Mouse (Mus musculus) embryonic facial prominence, embryonic 15.5 days (tissue): ENCODE measurements at regions not wholly inside any gene's neighbourhood (a gene's known extent, or its start where the extent isn't known, plus 50 kb on each side); places are given as distances from the start of the nearest gene placed in this dataset.
A peak's percentile ranks its signal among the peaks of the same experiment; 100 is the strongest.

Source experiments
- ATAC-seq: fragments of 200-750 bp; cut with Nextera tagmentation; 2 replicates; pipeline ENCODE4 v1.8.0; 2017; ENCODE audit warnings: low read depth, moderate TSS enrichment; ENCODE audit not compliant: insufficient number of reproducible peaks, low FRiP score, low TSS enrichment
- H3K27ac ChIP-seq: fragments of 300-500 bp; sonication (generic); replicated peaks from 2 replicates; pipeline ENCODE4 v1.5.1; 2015; ENCODE audit warnings: mild to moderate bottlenecking, inconsistent platforms
- H3K27me3 ChIP-seq: fragments of 300-500 bp; sonication (generic); 2 replicates; pipeline ENCODE4 v1.6.1; 2015; ENCODE audit warnings: inconsistent platforms
- H3K36me3 ChIP-seq: fragments of 300-500 bp; sonication (generic); 2 replicates; pipeline ENCODE4 v1.6.1; 2015; ENCODE audit warnings: mild to moderate bottlenecking, inconsistent platforms
- H3K4me1 ChIP-seq: fragments of 300-500 bp; sonication (generic); 2 replicates; pipeline ENCODE4 v1.6.1; 2015; ENCODE audit warnings: inconsistent platforms
- H3K4me2 ChIP-seq: fragments of 300-500 bp; sonication (generic); replicated peaks from 2 replicates; pipeline ENCODE4 v1.6.1; 2015; ENCODE audit warnings: mild to moderate bottlenecking, inconsistent platforms
- H3K4me3 ChIP-seq: fragments of 300-500 bp; sonication (generic); replicated peaks from 2 replicates; pipeline ENCODE4 v1.5.1; 2015; ENCODE audit warnings: mild to moderate bottlenecking, inconsistent platforms
- H3K9ac ChIP-seq: fragments of 300-500 bp; sonication (generic); 2 replicates; pipeline ENCODE4 v1.6.1; 2015; ENCODE audit warnings: inconsistent platforms
- H3K9me3 ChIP-seq: fragments of 300-500 bp; sonication (generic); replicated peaks from 2 replicates; pipeline ENCODE4 v1.6.1; 2016; ENCODE audit warnings: inconsistent platforms
- WGBS: fragments of 180-500 bp; shearing (Covaris S2); methylation state at CpG from one replicate; pipeline ENCODE4 v1.1.7; 2015; 5-methylcytosine and 5-hydroxymethylcytosine counted together

DNA sequence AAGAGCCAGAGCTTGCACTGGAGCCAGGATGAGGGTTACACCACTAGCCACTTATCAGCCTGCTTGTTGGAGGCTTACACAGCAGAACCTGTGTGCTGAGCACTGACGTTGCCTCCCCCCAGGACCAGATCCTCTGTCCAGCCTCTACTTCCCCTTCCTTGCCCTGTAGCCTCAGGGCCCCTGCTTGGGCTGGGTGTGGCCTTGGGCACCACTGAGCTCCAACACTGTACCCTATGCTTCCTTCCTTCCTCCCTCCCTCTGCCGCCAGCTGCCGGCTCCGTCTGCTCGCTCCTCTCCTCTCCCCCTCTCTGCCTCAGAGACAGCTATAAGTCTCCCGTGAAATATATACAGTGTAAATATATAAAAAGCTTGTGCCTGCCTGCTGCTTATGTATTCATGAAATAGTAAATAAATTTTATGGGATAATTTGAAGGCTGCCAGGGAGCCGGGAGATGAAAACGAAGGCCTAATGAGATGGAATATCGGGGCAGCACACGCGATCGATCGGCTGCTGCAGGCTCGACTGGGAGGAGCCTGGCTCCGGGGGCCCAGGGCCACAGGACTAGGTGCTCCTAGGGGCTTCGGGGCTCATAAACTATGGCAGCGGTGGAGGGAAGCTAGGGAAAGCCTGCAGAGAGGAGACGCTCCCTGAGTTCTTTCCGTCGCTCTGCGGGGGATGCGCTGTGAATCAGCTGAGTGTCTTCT lies 135.6 kb downstream of the Rbm19 start:
- Histone ChIP-seq H3K36me3 (no peaks in the 10 kb centered on the region), H3K4me2 (peak overlapping the region; percentile 39), H3K4me3 (peak overlapping the region; percentile 6; the same call in 1 of the 2 replicates), H3K9ac (no peak overlapping the region), H3K4me1 (no peaks in the 10 kb centered on the region), H3K27ac (no peak overlapping the region), H3K9me3 (no peaks in the 10 kb centered on the region), H3K27me3 (peaks cover 48% of the 10 kb centered on the region)
- no peak for ATAC-seq
- WGBS: 6% methylated on average over 22 of the region's 22 CpGs

DNA sequence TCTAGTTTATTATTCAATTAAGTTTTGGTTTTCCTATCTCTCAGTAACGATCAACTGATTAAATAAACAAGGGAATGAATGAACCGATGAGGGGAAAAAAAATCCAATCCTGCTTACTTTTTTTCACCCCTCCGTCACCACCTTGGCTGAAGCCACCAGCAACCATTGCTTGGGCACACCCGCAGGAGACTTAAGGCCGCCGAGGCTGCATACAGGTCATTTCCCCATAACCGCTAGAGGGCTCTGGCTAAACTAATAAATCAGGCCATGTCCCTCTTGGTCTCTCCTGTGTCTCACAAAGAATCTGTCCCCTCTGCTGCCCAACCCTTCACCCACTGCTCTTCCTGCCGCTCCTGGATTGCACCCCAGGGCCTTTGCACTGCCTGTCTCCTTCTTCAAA lies 136.3 kb downstream of the Rbm19 start:
- 8% methylated on average over 8 of the region's 8 CpGs for WGBS
- no peak for ATAC-seq
- Histone ChIP-seq H3K4me3 (no peak overlapping the region), H3K9ac (no peak overlapping the region), H3K27me3 (peaks cover 45% of the 10 kb centered on the region), H3K27ac (no peak overlapping the region), H3K36me3 (no peaks in the 10 kb centered on the region), H3K4me2 (no peak overlapping the region), H3K4me1 (no peaks in the 10 kb centered on the region), H3K9me3 (no peaks in the 10 kb centered on the region)

DNA sequence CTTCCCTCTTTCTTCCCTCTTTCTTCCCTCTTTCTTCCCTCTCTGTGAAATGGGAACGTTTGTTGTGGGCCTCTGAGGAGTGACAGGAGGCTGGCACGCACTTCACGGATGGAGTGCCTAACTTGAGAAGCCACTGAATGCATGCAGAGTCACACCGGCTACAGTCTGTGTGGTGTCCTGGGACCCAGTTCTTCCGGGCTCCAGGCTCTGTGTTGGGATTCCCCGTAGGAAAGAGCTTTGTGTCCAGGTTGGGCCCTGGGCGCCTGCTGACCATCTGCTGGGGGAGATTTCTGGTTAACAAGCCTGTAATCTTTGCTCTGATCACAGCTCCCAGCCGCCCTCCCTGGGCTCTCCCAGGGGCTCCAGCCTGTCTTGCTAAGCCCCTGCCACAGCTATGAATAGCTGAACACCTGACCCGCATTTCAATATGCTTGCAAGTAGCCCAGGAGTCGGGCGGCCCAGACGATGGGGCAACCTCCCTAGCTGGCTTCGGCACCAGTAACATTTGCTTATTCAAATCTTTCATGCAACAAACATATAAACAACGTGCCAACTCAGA lies 146.5 kb downstream of the Rbm19 start:
- WGBS: 36% methylated on average over 14 of the region's 14 CpGs
- no peak overlapping the region for H3K27ac ChIP-seq
- no peaks in the 10 kb centered on the region for H3K4me1 ChIP-seq

DNA sequence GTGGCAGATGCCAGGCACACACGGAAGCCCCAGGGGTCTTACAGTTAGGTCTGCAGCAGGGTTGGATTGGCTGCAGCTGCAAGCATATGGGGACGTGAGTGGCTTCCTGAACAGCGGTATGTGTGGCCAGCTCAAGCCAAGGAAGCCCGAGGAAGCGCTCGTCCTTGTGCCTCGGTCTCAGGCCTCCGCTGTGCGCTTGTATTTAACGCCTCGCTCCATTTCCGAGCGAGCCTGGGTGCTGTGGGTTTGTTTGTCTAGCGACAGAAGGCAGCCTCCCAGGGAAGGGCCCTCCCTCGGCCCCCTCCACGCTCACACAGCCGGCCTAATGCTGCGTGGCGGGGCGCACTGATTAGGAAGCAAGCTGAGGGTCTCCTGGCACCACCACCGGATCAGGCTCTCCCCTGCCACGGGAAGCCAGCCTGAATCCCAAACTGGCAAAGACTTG lies 153.2 kb downstream of the Rbm19 start:
- peak overlapping the region; percentile 30; the same call in 1 of the 2 replicates for H3K4me2 ChIP-seq
- no peaks in the 10 kb centered on the region for H3K36me3 ChIP-seq
- no peak overlapping the region for H3K9ac ChIP-seq
- no peak overlapping the region for H3K27ac ChIP-seq
- H3K4me3 ChIP-seq: no peak overlapping the region
- 16% methylated on average over 22 of the region's 22 CpGs for WGBS
- no peak for ATAC-seq
- no peaks in the 10 kb centered on the region for H3K9me3 ChIP-seq
- H3K27me3 ChIP-seq: peaks cover 23% of the 10 kb centered on the region
- H3K4me1 ChIP-seq: no peaks in the 10 kb centered on the region

More for the DNA sequence above, 146.5 kb downstream of the Rbm19 start:
- peaks cover 24% of the 10 kb centered on the region for H3K27me3 ChIP-seq
- no peaks in the 10 kb centered on the region for H3K9me3 ChIP-seq
- H3K4me2 ChIP-seq: no peak overlapping the region
- no peaks in the 10 kb centered on the region for H3K36me3 ChIP-seq
- H3K4me3 ChIP-seq: no peak overlapping the region
- no peak overlapping the region for H3K9ac ChIP-seq
- ATAC-seq: no peak

DNA sequence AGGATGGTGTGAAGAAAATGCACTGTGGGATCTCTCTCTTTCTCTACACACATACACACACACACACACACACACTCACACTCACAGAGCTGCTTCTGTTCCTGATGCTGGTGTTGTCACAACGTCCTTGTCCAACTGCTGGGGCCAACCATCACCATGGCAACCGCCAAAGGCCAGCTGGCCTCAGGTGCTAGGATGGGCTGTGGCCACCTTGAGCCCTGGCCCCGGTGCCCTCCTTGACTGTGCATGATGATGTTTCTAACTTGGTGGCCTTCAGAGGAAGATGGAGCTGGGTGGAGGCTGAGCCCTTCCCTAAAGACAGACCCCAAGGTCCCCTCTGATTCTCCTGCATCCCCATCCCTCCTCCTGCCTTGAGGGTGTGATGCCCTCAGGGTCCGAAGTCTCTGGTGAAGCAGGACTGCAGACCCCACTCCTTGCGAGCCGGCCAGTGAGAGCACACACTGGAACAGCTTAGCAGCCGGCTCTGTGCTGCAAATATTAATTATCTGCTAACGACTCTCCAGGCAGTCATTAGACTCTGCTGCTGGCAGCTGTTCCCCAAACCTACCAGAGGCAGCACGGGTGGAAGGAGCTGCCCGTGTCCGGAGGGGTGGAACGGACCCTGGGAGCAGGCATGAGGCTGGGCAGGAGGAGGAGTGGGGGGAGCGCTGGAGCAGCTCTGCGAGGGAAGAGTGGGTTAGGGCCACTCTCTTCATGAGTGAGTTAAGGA lies 154.8 kb downstream of the Rbm19 start:
- WGBS: 52% methylated on average over 14 of the region's 14 CpGs
- no peaks in the 10 kb centered on the region for H3K4me1 ChIP-seq
- no peaks in the 10 kb centered on the region for H3K36me3 ChIP-seq
- no peak overlapping the region for H3K27ac ChIP-seq
- no peak for ATAC-seq
- no peak overlapping the region for H3K4me2 ChIP-seq
- H3K27me3 ChIP-seq: peaks cover 23% of the 10 kb centered on the region
- H3K9ac ChIP-seq: no peak overlapping the region
- H3K9me3 ChIP-seq: no peaks in the 10 kb centered on the region
- no peak overlapping the region for H3K4me3 ChIP-seq

DNA sequence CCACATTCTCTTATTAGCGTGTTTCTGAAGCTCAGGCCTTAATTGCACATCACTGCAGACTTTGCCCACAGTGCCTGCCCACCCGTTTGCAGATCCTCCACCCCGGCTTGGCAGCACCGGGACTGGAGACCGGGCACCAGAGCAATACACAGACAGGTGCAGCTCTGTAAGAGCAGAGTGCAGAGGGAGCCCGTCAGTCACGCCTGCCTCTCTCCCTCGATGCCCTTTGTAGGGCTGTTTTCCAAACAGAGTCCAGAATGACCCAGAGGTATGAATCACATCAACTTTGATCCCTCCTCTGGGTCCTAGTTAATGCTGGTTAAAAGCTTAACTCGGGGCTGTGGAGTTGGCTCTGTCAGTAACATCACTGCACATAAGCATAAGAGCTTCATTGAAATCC lies 155.3 kb upstream of the Lhx5 start:
- WGBS: 76% methylated on average over 9 of the region's 9 CpGs
- H3K36me3 ChIP-seq: no peaks in the 10 kb centered on the region
- no peak overlapping the region for H3K27ac ChIP-seq
- H3K9me3 ChIP-seq: no peaks in the 10 kb centered on the region
- peaks cover 46% of the 10 kb centered on the region for H3K27me3 ChIP-seq
- H3K9ac ChIP-seq: no peak overlapping the region
- H3K4me2 ChIP-seq: no peak overlapping the region
- no peak for ATAC-seq
- H3K4me3 ChIP-seq: no peak overlapping the region
- 0 out of 2 replicates have a peak, but pooled peaks cover 5% of the 10 kb centered on the region for H3K4me1 ChIP-seq

DNA sequence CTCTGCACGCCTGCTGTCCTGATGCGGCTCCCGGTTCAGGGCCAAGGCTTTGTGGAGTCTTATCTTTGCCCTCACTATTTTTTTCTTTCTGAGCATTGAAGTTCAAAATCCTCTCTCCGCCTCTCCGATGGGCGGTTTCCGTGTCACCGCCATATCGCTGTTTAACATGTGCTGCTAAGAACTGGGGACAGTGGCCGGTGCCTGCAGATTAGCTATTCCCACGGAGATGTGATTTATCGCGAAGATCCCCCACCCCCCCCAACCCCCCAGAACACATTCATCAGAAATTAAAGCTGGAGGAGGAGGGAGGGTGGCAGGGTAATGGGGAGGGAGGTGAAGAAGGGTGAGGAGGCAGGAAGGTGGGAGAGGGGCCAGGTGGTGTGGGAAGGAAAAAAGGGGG lies 151.2 kb upstream of the Lhx5 start:
- no peak overlapping the region for H3K27ac ChIP-seq
- peaks cover 72% of the 10 kb centered on the region for H3K27me3 ChIP-seq
- no peak overlapping the region for H3K4me3 ChIP-seq
- no peak for ATAC-seq
- no peaks in the 10 kb centered on the region for H3K9me3 ChIP-seq
- no peaks in the 10 kb centered on the region for H3K36me3 ChIP-seq
- H3K4me2 ChIP-seq: no peak overlapping the region
- H3K9ac ChIP-seq: no peak overlapping the region
- 0 out of 2 replicates have a peak, but pooled peaks cover 5% of the 10 kb centered on the region for H3K4me1 ChIP-seq
- WGBS: 1% methylated on average over 13 of the region's 13 CpGs

DNA sequence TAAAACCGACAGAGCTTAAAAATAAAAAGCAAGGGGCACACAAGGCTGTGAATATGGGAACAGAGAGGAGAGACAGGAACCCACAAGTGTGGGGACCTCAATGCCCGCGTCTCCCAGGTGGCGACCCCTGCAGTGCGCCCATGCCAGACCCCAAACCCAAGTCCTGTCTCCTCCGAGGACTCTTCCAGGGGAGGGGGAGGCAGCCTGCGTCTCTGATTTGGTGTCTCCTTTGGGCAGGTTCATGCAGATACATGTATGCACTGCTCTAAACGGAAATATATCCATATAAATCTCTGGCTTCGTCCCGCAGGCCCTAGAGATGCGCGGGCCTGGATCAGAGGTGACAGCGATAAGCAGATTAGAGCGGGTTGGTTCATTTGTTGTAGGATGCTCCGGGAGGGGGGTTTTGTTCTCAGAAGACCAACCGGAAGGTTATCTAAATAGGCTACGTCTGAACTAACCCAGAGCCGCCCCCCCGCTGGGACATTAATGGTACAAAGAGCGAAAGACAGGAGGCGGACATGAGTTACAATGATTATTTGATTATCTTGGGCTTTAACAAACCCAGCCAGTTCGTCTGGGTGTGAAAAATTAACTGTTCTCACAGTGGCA lies 150.4 kb upstream of the Lhx5 start:
- Histone ChIP-seq H3K4me2 (no peak overlapping the region), H3K4me1 (0 out of 2 replicates have a peak, but pooled peaks cover 5% of the 10 kb centered on the region), H3K9me3 (no peaks in the 10 kb centered on the region), H3K27ac (no peak overlapping the region), H3K27me3 (peaks cover 79% of the 10 kb centered on the region), H3K4me3 (no peak overlapping the region), H3K36me3 (no peaks in the 10 kb centered on the region), H3K9ac (no peak overlapping the region)
- no peak for ATAC-seq
- 5% methylated on average over 22 of the region's 22 CpGs for WGBS

DNA sequence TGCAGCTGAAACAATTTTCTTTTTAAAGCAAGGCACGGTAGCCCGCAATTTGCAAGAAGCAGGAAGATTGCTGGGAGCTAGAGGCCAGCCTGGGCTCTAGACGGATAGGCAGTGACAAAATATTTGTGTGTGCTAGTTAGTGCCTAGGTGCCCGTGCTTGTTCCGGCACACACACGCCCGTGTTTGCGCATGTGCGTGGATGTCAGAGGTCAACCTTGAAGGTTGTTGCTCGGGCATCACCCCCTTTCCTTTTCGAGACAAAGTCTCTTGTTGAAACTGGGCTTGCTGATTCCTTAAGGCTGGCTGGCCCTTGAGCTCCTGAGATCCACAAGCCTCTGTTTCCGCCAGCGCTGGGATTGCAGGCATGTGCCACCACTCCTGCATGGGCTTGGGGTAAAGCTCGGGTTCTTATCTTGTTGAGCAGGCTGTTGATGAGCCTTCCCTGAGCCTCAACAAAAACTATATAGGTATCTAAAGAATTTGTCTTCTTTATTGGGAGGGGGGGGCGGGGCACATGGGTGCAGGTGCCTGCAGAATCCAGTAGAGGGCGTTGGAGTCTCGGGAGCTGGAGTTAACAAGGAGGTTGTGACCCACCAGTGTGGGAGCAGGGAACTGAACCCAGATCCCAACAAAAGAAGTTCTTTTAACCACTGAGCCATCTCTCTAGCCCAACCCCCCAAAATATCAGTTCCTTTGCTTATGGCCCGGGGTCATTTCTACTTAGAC lies 149.5 kb upstream of the Lhx5 start:
- H3K27me3 ChIP-seq: peaks cover 88% of the 10 kb centered on the region
- 0 out of 2 replicates have a peak, but pooled peaks cover 5% of the 10 kb centered on the region for H3K4me1 ChIP-seq
- H3K4me3 ChIP-seq: no peak overlapping the region
- no peak for ATAC-seq
- H3K9me3 ChIP-seq: no peaks in the 10 kb centered on the region
- no peaks in the 10 kb centered on the region for H3K36me3 ChIP-seq
- no peak overlapping the region for H3K27ac ChIP-seq
- WGBS: 32% methylated on average over 18 of the region's 18 CpGs
- H3K9ac ChIP-seq: no peak overlapping the region
- no peak overlapping the region for H3K4me2 ChIP-seq

DNA sequence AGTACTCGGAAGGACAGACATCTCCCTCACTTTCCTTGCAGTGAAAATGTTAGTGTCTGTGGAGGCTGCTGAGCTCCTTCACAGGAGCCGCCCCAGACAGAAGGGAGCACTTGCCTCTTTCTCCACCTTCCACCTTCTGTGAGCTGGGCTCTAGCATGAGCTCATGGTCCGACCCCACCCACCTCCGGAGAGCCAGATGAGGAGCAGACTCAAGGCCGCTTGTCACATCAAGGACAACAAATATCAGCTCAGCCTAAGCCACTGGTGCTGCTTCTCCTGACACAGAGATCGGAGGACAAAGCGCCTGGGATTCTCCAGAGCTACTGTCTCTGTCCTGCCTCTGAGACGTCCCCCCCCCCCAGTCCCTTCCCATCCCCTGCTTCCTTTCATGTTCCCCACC lies 146.9 kb upstream of the Lhx5 start:
- WGBS: 57% methylated on average over 8 of the region's 8 CpGs
- H3K36me3 ChIP-seq: no peaks in the 10 kb centered on the region
- ATAC-seq: no peak
- H3K9ac ChIP-seq: no peak overlapping the region
- no peak overlapping the region for H3K4me2 ChIP-seq
- H3K4me3 ChIP-seq: no peak overlapping the region
- H3K27me3 ChIP-seq: peaks cover 80% of the 10 kb centered on the region
- H3K4me1 ChIP-seq: 0 out of 2 replicates have a peak, but pooled peaks cover 5% of the 10 kb centered on the region
- H3K27ac ChIP-seq: no peak overlapping the region
- H3K9me3 ChIP-seq: 0 out of 2 replicates have a peak, but pooled peaks cover under 1% of the 10 kb centered on the region
